Mouse (Mus musculus): ENCODE measurements at regions not wholly inside any gene's neighbourhood (a gene's known extent, or its start where the extent isn't known, plus 50 kb on each side); places are given as distances from the start of the nearest gene placed in this dataset.

DNA sequence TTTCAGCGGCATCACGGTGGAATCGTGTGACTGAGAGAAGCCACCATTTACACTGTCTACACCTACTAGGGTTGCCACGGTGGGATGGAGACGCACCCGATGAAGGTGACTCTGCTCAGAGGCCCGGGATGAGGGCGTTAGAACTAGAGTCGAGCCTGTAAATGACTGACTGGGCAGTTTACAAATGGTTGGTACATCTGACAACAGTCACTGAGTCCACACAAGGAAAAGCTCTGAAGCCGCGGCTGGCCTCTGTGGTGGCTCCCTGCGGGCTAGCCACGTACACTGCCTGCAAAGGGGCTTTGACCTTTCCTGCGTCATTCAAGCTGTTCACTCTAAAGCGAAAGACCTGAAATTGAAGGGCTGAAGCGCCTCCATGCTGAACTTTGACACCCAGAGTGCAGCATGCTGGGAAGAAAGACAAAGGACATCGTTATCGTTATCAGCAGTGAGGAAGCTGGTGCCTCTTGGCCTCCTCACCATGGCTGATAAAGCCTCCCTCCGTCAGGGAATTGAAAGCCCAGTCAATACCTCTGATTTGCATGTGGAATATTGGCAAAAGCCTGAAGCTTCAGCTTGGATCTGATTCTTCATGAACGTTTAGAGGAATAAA, 462.1 kb upstream of the Arglu1 start:
- no peak for TF ChIP-seq CTCF (conservative IDR thresholded peaks at IDR 0.05; ENCODE audit: insufficient read depth, insufficient read length, low read depth, low read length)
- no peak for TF ChIP-seq POLR2A (IDR thresholded peaks at IDR 0.05; ENCODE audit: low read depth, low read length)

Data from kidney, adult 2 months (tissue).